Mouse (Mus musculus) E14TG2a.4 (cell line): Measurements from ENCODE around the gene Afmid.

ENCODE experiments used
- CTCF ChIP-seq: conservative IDR thresholded peaks from 2 replicates; pipeline ENCODE4 v1.5.1; 2014; ENCODE audit warnings: low read length
- POU5F1 ChIP-seq: IDR thresholded peaks from 2 replicates; pipeline ENCODE4 v1.6.1; 2014; ENCODE audit warnings: low read length, borderline replicate concordance

DNA sequence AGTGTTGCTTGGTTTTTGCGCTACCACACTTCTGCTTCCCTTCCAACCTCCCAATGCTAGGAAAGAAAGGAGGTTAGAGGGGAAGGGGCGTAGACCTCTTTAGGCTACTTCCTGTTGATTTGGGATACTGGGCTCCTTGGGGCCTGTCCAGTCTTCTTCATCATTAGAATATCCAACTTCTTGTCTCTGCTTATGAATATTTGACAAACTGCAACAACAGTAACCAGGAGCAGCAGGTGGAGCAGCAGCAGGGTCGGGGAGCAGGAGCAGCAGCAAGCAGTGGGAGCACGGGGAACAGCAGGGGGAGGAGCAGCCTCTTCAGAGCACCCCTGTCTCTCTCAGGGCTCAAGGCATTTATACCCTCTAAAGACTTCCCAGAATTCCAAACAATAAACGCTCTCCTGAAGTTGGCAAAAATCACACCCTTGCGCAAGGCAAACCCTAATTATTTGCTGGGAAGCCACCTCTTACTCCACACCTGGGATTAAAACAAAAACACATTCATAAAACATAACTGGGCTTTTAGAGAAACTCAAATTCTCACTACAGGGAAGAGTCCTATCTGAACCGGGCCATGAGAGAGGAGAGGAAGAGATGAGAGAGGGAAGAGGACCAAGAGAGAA, 22.0 kb downstream of the Afmid start:
- TF ChIP-seq CTCF, result no peak
- TF ChIP-seq POU5F1, result no peak
